Mouse (Mus musculus): ENCODE data around the gene Uvrag.

The Uvrag gene

GRCm38 (mm10) chr7:99140984-99141918 is at the start of gene Uvrag:
Gene Uvrag, minus strand, starts transcription at chr7:99141141.
- DNase-seq = peak; percentile 99

- no peak for DNase-seq
Observed at GRCm38 (mm10) chr7:99189885-99190284, 48.9 kb upstream of the Uvrag start.

- DNase-seq = no peak
Observed at GRCm38 (mm10) chr7:99188630-99189029, 47.7 kb upstream of the Uvrag start.

- DNase-seq = no peak
Observed at GRCm38 (mm10) chr7:99187451-99187850, 46.5 kb upstream of the Uvrag start.

GRCm38 (mm10) chr7:99185405-99185804 is 44.5 kb upstream of the Uvrag start:
- no peak for DNase-seq

GRCm38 (mm10) chr7:99183751-99184150 is 42.8 kb upstream of the Uvrag start:
- no peak for DNase-seq

- peak; percentile 92 to 94 for DNase-seq
Observed at GRCm38 (mm10) chr7:99182432-99183172, 41.7 kb upstream of the Uvrag start, which contains the start of gene Dgat2. Gene Dgat2, minus strand, starts transcription at chr7:99182719.

- no peak for DNase-seq
Observed at GRCm38 (mm10) chr7:99181619-99182431, 40.9 kb upstream of the Uvrag start.

GRCm38 (mm10) chr7:99180162-99180561 is 39.2 kb upstream of the Uvrag start:
- DNase-seq = no peak

- DNase-seq = no peak
Observed at GRCm38 (mm10) chr7:99179271-99179670, 38.3 kb upstream of the Uvrag start.

- no peak for DNase-seq
Observed at GRCm38 (mm10) chr7:99177386-99177785, 36.4 kb upstream of the Uvrag start.

- DNase-seq = no peak
Observed at GRCm38 (mm10) chr7:99175666-99176065, 34.7 kb upstream of the Uvrag start.

GRCm38 (mm10) chr7:99175118-99175517 is 34.2 kb upstream of the Uvrag start:
- no peak for DNase-seq

GRCm38 (mm10) chr7:99174006-99174405 is 33.1 kb upstream of the Uvrag start:
- DNase-seq = no peak

GRCm38 (mm10) chr7:99172898-99173297 is 32.0 kb upstream of the Uvrag start:
- DNase-seq = no peak

- DNase-seq = no peak
Observed at GRCm38 (mm10) chr7:99171730-99172463, 31.0 kb upstream of the Uvrag start.

GRCm38 (mm10) chr7:99170519-99170918 is 29.6 kb upstream of the Uvrag start:
- no peak for DNase-seq

- DNase-seq = no peak
Observed at GRCm38 (mm10) chr7:99169717-99170403, 28.9 kb upstream of the Uvrag start.

- DNase-seq = no peak
Observed at GRCm38 (mm10) chr7:99168756-99169155, 27.8 kb upstream of the Uvrag start.

GRCm38 (mm10) chr7:99167939-99168338 is 27.0 kb upstream of the Uvrag start:
- no peak for DNase-seq

- no peak for DNase-seq
Observed at GRCm38 (mm10) chr7:99166159-99166558, 25.2 kb upstream of the Uvrag start.

Measured in cerebellum, postnatal 36 days (tissue).